Mouse (Mus musculus): ENCODE results near the gene Spsb1. TPM values are rescaled to one million over a fixed set of nuclear protein-coding genes. Genes with fewer than 3 reads are reported as not detected.
A peak's percentile ranks its signal among the peaks of the same experiment; 100 is the strongest.

The Spsb1 gene
- total and polyA plus RNA-seq, 3 experiments = 0.08 TPM; not detected in 2

- no peak for ATAC-seq (ENCODE audit: extremely low read depth, insufficient number of reproducible peaks, low FRiP score, poor library complexity, severe bottlenecking)
- H3K27me3 ChIP-seq (ENCODE audit: insufficient read depth, low read length) = no peaks in the 10 kb centered on the region
- peaks cover 74% of the 10 kb centered on the region for H3K36me3 ChIP-seq (replicated peaks)
- H3K9me3 ChIP-seq (replicated peaks) = no peaks in the 10 kb centered on the region
- no peak for TF ChIP-seq CTCF (IDR thresholded peaks at IDR 0.05; ENCODE audit: low read depth, low read length)
- TF ChIP-seq POLR2AphosphoS5 (IDR thresholded peaks at IDR 0.05; ENCODE audit: insufficient replicate concordance, low read depth, low read length) = no peak
- TF ChIP-seq TAL1 (conservative IDR thresholded peaks at IDR 0.05; ENCODE audit: low read depth, low read length) = no peak
- no peak for TF ChIP-seq GATA1 (IDR thresholded peaks at IDR 0.05; ENCODE audit: borderline replicate concordance, low read length)
- no peak for TF ChIP-seq GATA2 (IDR thresholded peaks at IDR 0.05; ENCODE audit: borderline replicate concordance, low read depth, low read length)
- peaks cover 19% of the 10 kb centered on the region for H3K4me1 ChIP-seq (ENCODE audit: insufficient read depth, low read depth, low read length)
- H3K4me3 ChIP-seq (ENCODE audit: low read depth, low read length) = no peak overlapping the region
- no peak for DNase-seq (ENCODE audit: low spot score)
Measured at GRCm38 (mm10) chr4:149994218-149994617, 39.4 kb upstream of the Spsb1 start.

GRCm38 (mm10) chr4:149992670-149993032 is 37.8 kb upstream of the Spsb1 start:
- ATAC-seq (ENCODE audit: extremely low read depth, insufficient number of reproducible peaks, low FRiP score, poor library complexity, severe bottlenecking) (no peak), DNase-seq (ENCODE audit: low spot score) (no peak)
- Histone ChIP-seq H3K36me3 (replicated peaks) (peaks cover 60% of the 10 kb centered on the region), H3K9me3 (replicated peaks) (no peaks in the 10 kb centered on the region), H3K4me3 (ENCODE audit: low read depth, low read length) (no peak overlapping the region), H3K4me1 (ENCODE audit: insufficient read depth, low read depth, low read length) (peaks cover 29% of the 10 kb centered on the region), H3K27me3 (ENCODE audit: insufficient read depth, low read length) (no peaks in the 10 kb centered on the region)
- no peak for TF ChIP-seq GATA1 (IDR thresholded peaks at IDR 0.05; ENCODE audit: borderline replicate concordance, low read length)
- no peak for TF ChIP-seq TAL1 (conservative IDR thresholded peaks at IDR 0.05; ENCODE audit: low read depth, low read length)
- TF ChIP-seq GATA2 (IDR thresholded peaks at IDR 0.05; ENCODE audit: borderline replicate concordance, low read depth, low read length) = no peak
- TF ChIP-seq POLR2AphosphoS5 (IDR thresholded peaks at IDR 0.05; ENCODE audit: insufficient replicate concordance, low read depth, low read length) = no peak
- no peak for TF ChIP-seq CTCF (IDR thresholded peaks at IDR 0.05; ENCODE audit: low read depth, low read length)

- Histone ChIP-seq H3K4me1 (ENCODE audit: insufficient read depth, low read depth, low read length) (peaks cover 34% of the 10 kb centered on the region), H3K27me3 (ENCODE audit: insufficient read depth, low read length) (no peaks in the 10 kb centered on the region)
Measured at GRCm38 (mm10) chr4:149991755-149992669, 37.2 kb upstream of the Spsb1 start.

GRCm38 (mm10) chr4:149990954-149991633 is 36.3 kb upstream of the Spsb1 start:
- ATAC-seq (ENCODE audit: extremely low read depth, insufficient number of reproducible peaks, low FRiP score, poor library complexity, severe bottlenecking) (no peak), DNase-seq (ENCODE audit: low spot score) (no peak)
- H3K9me3 ChIP-seq (replicated peaks) = no peaks in the 10 kb centered on the region
- H3K27me3 ChIP-seq (ENCODE audit: insufficient read depth, low read length) = no peaks in the 10 kb centered on the region
- H3K4me3 ChIP-seq (ENCODE audit: low read depth, low read length) = no peak overlapping the region; the same call in 1 of the 2 replicates
- TF ChIP-seq POLR2AphosphoS5 (IDR thresholded peaks at IDR 0.05; ENCODE audit: insufficient replicate concordance, low read depth, low read length) (no peak), GATA2 (IDR thresholded peaks at IDR 0.05; ENCODE audit: borderline replicate concordance, low read depth, low read length) (no peak), TAL1 (conservative IDR thresholded peaks at IDR 0.05; ENCODE audit: low read depth, low read length) (no peak), GATA1 (IDR thresholded peaks at IDR 0.05; ENCODE audit: borderline replicate concordance, low read length) (no peak), CTCF (IDR thresholded peaks at IDR 0.05; ENCODE audit: low read depth, low read length) (no peak)
- peaks cover 37% of the 10 kb centered on the region for H3K4me1 ChIP-seq (ENCODE audit: insufficient read depth, low read depth, low read length)
- peaks cover 64% of the 10 kb centered on the region for H3K36me3 ChIP-seq (replicated peaks)

More at GRCm38 (mm10) chr4:149991755-149992669, 37.2 kb upstream of the Spsb1 start:
- peaks cover 64% of the 10 kb centered on the region for H3K36me3 ChIP-seq (replicated peaks)
- no peak for TF ChIP-seq GATA1 (IDR thresholded peaks at IDR 0.05; ENCODE audit: borderline replicate concordance, low read length)
- no peak for TF ChIP-seq POLR2AphosphoS5 (IDR thresholded peaks at IDR 0.05; ENCODE audit: insufficient replicate concordance, low read depth, low read length)
- no peak for TF ChIP-seq GATA2 (IDR thresholded peaks at IDR 0.05; ENCODE audit: borderline replicate concordance, low read depth, low read length)
- TF ChIP-seq TAL1 (conservative IDR thresholded peaks at IDR 0.05; ENCODE audit: low read depth, low read length) = no peak
- no peak for TF ChIP-seq CTCF (IDR thresholded peaks at IDR 0.05; ENCODE audit: low read depth, low read length)
- H3K4me3 ChIP-seq (ENCODE audit: low read depth, low read length) = no peak overlapping the region
- H3K9me3 ChIP-seq (replicated peaks) = no peaks in the 10 kb centered on the region
- DNase-seq (ENCODE audit: low spot score) = no peak
- ATAC-seq (ENCODE audit: extremely low read depth, insufficient number of reproducible peaks, low FRiP score, poor library complexity, severe bottlenecking) = no peak

GRCm38 (mm10) chr4:149990212-149990953 is 35.5 kb upstream of the Spsb1 start:
- Histone ChIP-seq H3K9me3 (replicated peaks) (no peaks in the 10 kb centered on the region), H3K36me3 (replicated peaks) (peaks cover 63% of the 10 kb centered on the region), H3K4me1 (ENCODE audit: insufficient read depth, low read depth, low read length) (peaks cover 37% of the 10 kb centered on the region), H3K4me3 (ENCODE audit: low read depth, low read length) (peak overlapping the region; percentile 54; the same call in 1 of the 2 replicates), H3K27me3 (ENCODE audit: insufficient read depth, low read length) (no peaks in the 10 kb centered on the region)
- TF ChIP-seq CTCF (IDR thresholded peaks at IDR 0.05; ENCODE audit: low read depth, low read length) (no peak), POLR2AphosphoS5 (IDR thresholded peaks at IDR 0.05; ENCODE audit: insufficient replicate concordance, low read depth, low read length) (no peak), GATA2 (IDR thresholded peaks at IDR 0.05; ENCODE audit: borderline replicate concordance, low read depth, low read length) (no peak), TAL1 (conservative IDR thresholded peaks at IDR 0.05; ENCODE audit: low read depth, low read length) (no peak), GATA1 (IDR thresholded peaks at IDR 0.05; ENCODE audit: borderline replicate concordance, low read length) (no peak)
- DNase-seq (ENCODE audit: low spot score) (no peak), ATAC-seq (ENCODE audit: extremely low read depth, insufficient number of reproducible peaks, low FRiP score, poor library complexity, severe bottlenecking) (no peak)

Data from G1E (cell line).